Mouse (Mus musculus) cerebellum, adult (tissue): ENCODE measurements around the gene Morn1.

Experiments used
- ATAC-seq: cut with Nextera tagmentation; 2 replicates; pipeline ENCODE4 v1.9.2; 2017; ENCODE audit warnings: mild to moderate bottlenecking, moderate library complexity, mixed read lengths; ENCODE audit not compliant: insufficient number of reproducible peaks, low FRiP score, low TSS enrichment

Morn1 gene

GRCm38 (mm10) chr4:155178981-155179512 lies 92.7 kb downstream of the Morn1 start:
- ATAC-seq = no peak

GRCm38 (mm10) chr4:155183201-155183600 lies 96.8 kb downstream of the Morn1 start:
- ATAC-seq = no peak

GRCm38 (mm10) chr4:155184248-155185070 lies 98.1 kb downstream of the Morn1 start:
- no peak; the same call in 1 of the 2 replicates for ATAC-seq

DNA sequence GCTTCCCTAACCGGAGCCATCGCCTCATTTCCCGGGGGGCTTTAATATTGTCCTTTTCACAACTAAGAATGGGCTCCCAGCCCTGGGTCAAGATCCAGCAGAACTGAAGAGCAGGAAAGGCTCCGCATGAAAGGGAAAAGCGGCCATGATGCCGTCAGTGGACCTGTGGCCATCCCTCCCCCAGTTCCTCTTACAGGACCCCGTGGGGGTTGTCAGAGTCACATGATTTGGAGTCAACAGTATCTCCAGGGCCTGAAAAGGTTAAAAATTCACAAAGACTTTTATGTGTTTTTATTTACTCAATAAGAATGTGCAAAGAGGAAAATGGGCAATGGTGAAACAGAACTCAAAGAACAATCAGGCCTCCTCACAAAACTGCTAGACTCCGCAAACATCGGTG lies 99.5 kb downstream of the Morn1 start:
- no peak for ATAC-seq

DNA sequence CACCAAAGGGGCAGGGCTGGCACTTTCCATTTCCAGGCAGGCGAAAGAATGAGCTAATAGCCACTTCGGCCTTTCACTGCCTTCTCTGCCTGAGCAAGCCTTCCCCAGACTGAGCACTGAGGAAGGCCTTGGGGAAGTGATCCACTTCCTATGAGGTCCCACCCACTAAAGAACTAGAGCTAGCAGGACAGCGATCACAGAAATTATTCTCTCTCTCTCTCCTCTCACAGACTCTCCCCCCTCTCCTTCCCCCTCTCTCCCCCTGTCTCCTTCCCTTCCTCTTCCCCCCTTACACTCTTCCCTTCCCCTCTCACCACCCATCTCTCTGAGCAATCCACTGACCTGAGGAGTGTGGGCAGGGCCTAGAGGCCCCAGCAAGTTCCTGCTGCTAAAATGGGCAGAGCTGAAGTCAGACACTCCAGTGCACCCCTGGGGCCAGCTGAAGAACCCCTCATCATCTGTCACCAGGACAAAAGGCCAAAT lies 100.9 kb downstream of the Morn1 start:
- no peak for ATAC-seq

GRCm38 (mm10) chr4:155188341-155188740 lies 102.0 kb downstream of the Morn1 start:
- ATAC-seq = no peak

DNA sequence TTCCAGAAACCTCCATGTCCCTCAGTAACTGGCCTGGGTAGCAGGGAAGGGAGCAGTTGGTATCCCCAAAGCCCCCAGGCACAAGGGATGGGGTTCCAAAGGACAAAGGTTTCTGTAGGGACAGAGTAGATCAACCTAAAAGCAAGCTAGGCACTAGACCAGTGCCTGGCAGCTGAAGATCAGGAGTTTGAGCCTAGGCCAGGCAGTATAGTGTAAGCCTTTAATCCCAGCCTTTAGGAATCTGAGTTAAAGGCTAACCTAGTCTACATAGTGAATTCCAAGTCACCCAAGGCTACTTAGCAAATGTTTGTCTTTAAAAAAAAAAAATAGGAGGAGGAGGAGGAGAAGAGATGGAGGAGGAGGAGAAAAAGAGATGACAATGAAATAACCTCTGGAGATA lies 102.4 kb downstream of the Morn1 start:
- no peak for ATAC-seq

- ATAC-seq = 0 out of 2 replicates have a peak, but pooled peaks have one; percentile 26
Observed at GRCm38 (mm10) chr4:155189711-155190139, 103.3 kb downstream of the Morn1 start.

- ATAC-seq = no peak
Observed at GRCm38 (mm10) chr4:155190275-155190674, 103.9 kb downstream of the Morn1 start.
